Mouse (Mus musculus) hindbrain, embryonic 16.5 days (tissue): ENCODE data around the gene Hist1h4j. TPM values are rescaled to one million over a fixed set of nuclear protein-coding genes. Genes with fewer than 3 reads are reported as not detected.

Experiments used
- ATAC-seq: fragments of 200-750 bp; cut with Nextera tagmentation; 2 replicates; pipeline ENCODE4 v1.8.0; 2017; ENCODE audit warnings: moderate TSS enrichment, moderate library complexity
- H3K27ac ChIP-seq: fragments of 300-500 bp; sonication (generic); 2 replicates; pipeline ENCODE4 v1.5.1; 2014; ENCODE audit warnings: low read depth, mild to moderate bottlenecking, control low read depth, low read length, moderate library complexity
- H3K27me3 ChIP-seq: fragments of 300-500 bp; sonication (generic); replicated peaks from 2 replicates; pipeline ENCODE4 v1.6.1; 2014; ENCODE audit warnings: low read length; ENCODE audit not compliant: control insufficient read depth, insufficient read depth
- H3K36me3 ChIP-seq: fragments of 300-500 bp; sonication (generic); 2 replicates; pipeline ENCODE4 v1.6.1; 2014; ENCODE audit warnings: mild to moderate bottlenecking, low read length, moderate library complexity, mixed read lengths; ENCODE audit not compliant: control insufficient read depth, insufficient read depth
- H3K4me1 ChIP-seq: fragments of 300-500 bp; sonication (generic); 2 replicates; pipeline ENCODE4 v1.6.1; 2014; ENCODE audit warnings: low read depth, low read length; ENCODE audit not compliant: control insufficient read depth, insufficient read depth
- H3K4me2 ChIP-seq: fragments of 300-500 bp; sonication (generic); 2 replicates; pipeline ENCODE4 v1.6.1; 2014; ENCODE audit warnings: mild to moderate bottlenecking, low read length, control low read depth, moderate library complexity
- H3K4me3 ChIP-seq: fragments of 300-500 bp; sonication (generic); 2 replicates; pipeline ENCODE4 v1.5.1; 2014; ENCODE audit warnings: mild to moderate bottlenecking, low read length, control low read depth, moderate library complexity
- H3K9ac ChIP-seq: fragments of 300-500 bp; sonication (generic); 2 replicates; pipeline ENCODE4 v1.6.1; 2014; ENCODE audit warnings: low read depth, mild to moderate bottlenecking, control low read depth, low read length, moderate library complexity
- H3K9me3 ChIP-seq: fragments of 300-500 bp; sonication (generic); 2 replicates; pipeline ENCODE4 v1.6.1; 2014; ENCODE audit warnings: mild to moderate bottlenecking, low read length, moderate library complexity; ENCODE audit not compliant: control insufficient read depth
- WGBS: fragments of 180-500 bp; shearing (Covaris S2); extraction: QIAGEN DNeasy Blood & Tissue Kit; methylation state at CpG from one replicate; pipeline ENCODE4 v1.1.7; 2014; 5-methylcytosine and 5-hydroxymethylcytosine counted together
- polyA plus RNA-seq: library from polyadenylated mRNA; unstranded; fragments of >200 nt; fragmentation: Nextera tagmentation; extraction: Ambion mirVana; gene quantifications from 2 replicates; pipeline ENCODE4 v1.2.1, GENCODE M21; 2015

The Hist1h4j gene
- polyA plus RNA-seq, 1 experiment from 2014 or later: 0.35 TPM

GRCm38 (mm10) chr13:21722993-21723836 lies 11.6 kb upstream of the Hist1h4j start:
- no peak for ATAC-seq
- 36% methylated on average over 5 of the region's 5 CpGs for WGBS

DNA sequence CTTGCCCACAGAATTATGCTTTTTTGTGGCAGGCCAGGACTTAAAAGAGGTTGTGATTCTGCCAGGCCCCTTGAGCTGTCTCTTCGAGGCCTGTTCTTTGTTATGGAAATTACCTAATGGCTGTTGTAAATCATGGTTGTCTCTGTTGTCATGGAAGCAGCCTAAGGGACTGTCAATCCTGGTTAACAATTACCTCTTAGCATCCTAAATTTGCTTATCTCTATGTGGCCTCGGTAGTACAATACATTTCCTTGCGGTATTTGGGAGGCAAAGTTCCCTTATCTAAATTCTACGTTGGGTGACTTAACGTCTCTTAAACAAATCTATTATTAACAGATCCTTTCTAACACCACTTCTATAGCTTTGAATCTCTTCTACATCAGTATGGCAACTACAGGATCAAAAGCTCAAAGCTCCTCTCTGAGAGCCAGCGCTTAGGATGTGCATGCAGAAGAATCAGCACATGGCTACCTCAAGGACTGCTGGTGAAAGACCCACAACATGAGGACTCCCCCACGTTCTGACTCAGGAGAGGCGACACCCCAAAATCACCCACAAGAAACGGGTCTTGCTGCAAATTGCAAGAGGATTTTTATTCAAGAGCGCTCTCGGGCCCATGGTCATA lies 6.8 kb upstream of the Hist1h4j start:
- WGBS: 19% methylated on average over 11 of the region's 11 CpGs
- H3K4me3 ChIP-seq: no peak overlapping the region
- 0 out of 2 replicates have a peak, but pooled peaks have one; percentile 30 for ATAC-seq
- H3K27me3 ChIP-seq: no peaks in the 10 kb centered on the region
- H3K4me1 ChIP-seq: no peaks in the 10 kb centered on the region
- no peak overlapping the region for H3K4me2 ChIP-seq
- no peaks in the 10 kb centered on the region for H3K9me3 ChIP-seq
- no peak overlapping the region for H3K27ac ChIP-seq
- H3K9ac ChIP-seq: no peak overlapping the region
- no peaks in the 10 kb centered on the region for H3K36me3 ChIP-seq

More at GRCm38 (mm10) chr13:21722993-21723836, 11.6 kb upstream of the Hist1h4j start:
- Histone ChIP-seq H3K36me3 (no peaks in the 10 kb centered on the region), H3K9ac (no peak overlapping the region), H3K4me1 (peaks cover 11% of the 10 kb centered on the region), H3K27me3 (no peaks in the 10 kb centered on the region), H3K27ac (no peak overlapping the region), H3K9me3 (no peaks in the 10 kb centered on the region), H3K4me3 (no peak overlapping the region), H3K4me2 (no peak overlapping the region)

DNA sequence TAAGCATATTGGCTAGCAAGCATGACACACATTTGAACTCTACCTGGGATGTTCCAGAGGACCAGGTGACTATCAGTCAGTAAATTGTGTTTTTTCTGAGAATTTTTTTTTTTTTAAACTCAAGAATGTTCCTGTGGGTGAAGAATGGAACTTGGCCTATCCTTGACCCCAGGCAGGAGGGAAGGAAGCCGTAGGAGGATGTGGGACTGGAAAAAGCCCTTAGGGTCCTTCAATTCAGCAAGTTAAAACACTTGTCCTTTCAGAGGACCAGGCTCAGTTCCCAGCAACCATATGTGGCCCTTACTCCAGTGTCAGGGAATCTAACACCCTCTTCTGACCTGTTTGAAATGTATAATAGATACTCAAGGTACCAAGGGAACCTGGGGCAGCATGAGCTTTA lies 5.3 kb upstream of the Hist1h4j start:
- Histone ChIP-seq H3K4me3 (no peak overlapping the region), H3K9me3 (no peaks in the 10 kb centered on the region), H3K36me3 (no peaks in the 10 kb centered on the region), H3K27ac (no peak overlapping the region), H3K9ac (no peak overlapping the region), H3K4me1 (peaks cover 5% of the 10 kb centered on the region; the same call in 1 of the 2 replicates), H3K4me2 (no peak overlapping the region), H3K27me3 (no peaks in the 10 kb centered on the region)
- ATAC-seq: no peak
- 77% methylated on average over 1 of the region's 1 CpGs for WGBS

GRCm38 (mm10) chr13:21733466-21733865 lies 1.4 kb upstream of the Hist1h4j start:
- H3K9me3 ChIP-seq: no peaks in the 10 kb centered on the region
- 70% methylated on average over 5 of the region's 5 CpGs for WGBS
- H3K4me1 ChIP-seq: peaks cover 10% of the 10 kb centered on the region
- no peak overlapping the region; the same call in 1 of the 2 replicates for H3K4me2 ChIP-seq
- peak overlapping the region; percentile 93 for H3K27ac ChIP-seq
- peak; percentile 18 for ATAC-seq
- H3K4me3 ChIP-seq: no peak overlapping the region
- peak overlapping the region; percentile 64; the same call in 1 of the 2 replicates for H3K9ac ChIP-seq
- H3K27me3 ChIP-seq: no peaks in the 10 kb centered on the region
- no peaks in the 10 kb centered on the region for H3K36me3 ChIP-seq

GRCm38 (mm10) chr13:21734010-21734905 lies 606 bp upstream of the Hist1h4j start:
- ATAC-seq: peak; percentile 82
- WGBS: under 1% methylated on average over 21 of the region's 21 CpGs

GRCm38 (mm10) chr13:21745006-21745405 lies 10.1 kb downstream of the Hist1h4j start:
- WGBS: 93% methylated on average over 1 of the region's 1 CpGs
- ATAC-seq: no peak
- H3K9me3 ChIP-seq: no peaks in the 10 kb centered on the region
- H3K36me3 ChIP-seq: no peaks in the 10 kb centered on the region
- H3K27me3 ChIP-seq: no peaks in the 10 kb centered on the region
- no peak overlapping the region for H3K27ac ChIP-seq
- no peak overlapping the region for H3K9ac ChIP-seq
- H3K4me3 ChIP-seq: no peak overlapping the region
- no peak overlapping the region for H3K4me2 ChIP-seq
- H3K4me1 ChIP-seq: peaks cover 8% of the 10 kb centered on the region

More at GRCm38 (mm10) chr13:21734010-21734905, 606 bp upstream of the Hist1h4j start:
- H3K27me3 ChIP-seq: no peaks in the 10 kb centered on the region
- H3K27ac ChIP-seq: peak overlapping the region; percentile 93
- H3K9me3 ChIP-seq: no peaks in the 10 kb centered on the region
- H3K9ac ChIP-seq: peak overlapping the region; percentile 64
- peak overlapping the region; percentile 85 for H3K4me2 ChIP-seq
- H3K4me3 ChIP-seq: peak overlapping the region; percentile 51
- peaks cover 10% of the 10 kb centered on the region for H3K4me1 ChIP-seq
- no peaks in the 10 kb centered on the region for H3K36me3 ChIP-seq

- WGBS: 4% methylated on average over 5 of the region's 5 CpGs
- no peaks in the 10 kb centered on the region for H3K27me3 ChIP-seq
- peaks cover 15% of the 10 kb centered on the region for H3K4me1 ChIP-seq
- ATAC-seq: no peak
- H3K9ac ChIP-seq: peak overlapping the region; percentile 60
- H3K36me3 ChIP-seq: no peaks in the 10 kb centered on the region
- H3K4me3 ChIP-seq: peak overlapping the region; percentile 48
- no peaks in the 10 kb centered on the region for H3K9me3 ChIP-seq
- peak overlapping the region; percentile 78 for H3K4me2 ChIP-seq
- H3K27ac ChIP-seq: peak overlapping the region; percentile 70
Observed at GRCm38 (mm10) chr13:21749387-21750158, 14.7 kb downstream of the Hist1h4j start.
